Comparison of ENCODE assay signal across 8 mouse cellular contexts in genomic region chr12:8207578-8207977, GRCm38 (mm10). TPM values are rescaled to one million over a fixed set of nuclear protein-coding genes. Genes with fewer than 3 reads are reported as not detected.
DNase-seq lines count a peak whose midpoint lies in the region; ATAC-seq and TF ChIP-seq lines count a peak whose summit lies in the region.

No protein-coding gene starts in this region.

- H3K4me1 ChIP-seq in kidney, postnatal 0 days (replicated peaks; ENCODE audit: insufficient read depth, low read length), result no peaks in the 10 kb centered on the region
- peaks cover 7% of the 10 kb centered on the region for H3K4me1 ChIP-seq in embryonic facial prominence, embryonic 10.5 days
- peaks cover 9% of the 10 kb centered on the region; the same call in 1 of the 2 replicates for H3K4me1 ChIP-seq in hindbrain, embryonic 14.5 days (replicated peaks; ENCODE audit: control insufficient read depth, insufficient read depth, low read length)
- peaks cover 12% of the 10 kb centered on the region; the same call in 1 of the 2 replicates for H3K4me1 ChIP-seq in midbrain, embryonic 14.5 days (ENCODE audit: control insufficient read depth, insufficient read depth, low read length)

- H3K27ac ChIP-seq in kidney, postnatal 0 days, result no peak overlapping the region
- H3K27ac ChIP-seq in embryonic facial prominence, embryonic 10.5 days (replicated peaks), result peak overlapping the region; percentile 87
- H3K27ac ChIP-seq in hindbrain, embryonic 14.5 days, result peak overlapping the region; percentile 63
- H3K27ac ChIP-seq in midbrain, embryonic 14.5 days (replicated peaks; ENCODE audit: low read depth, low read length), result peak overlapping the region; percentile 77; the same call in 1 of the 2 replicates

- no peaks in the 10 kb centered on the region for H3K9me3 ChIP-seq in kidney, postnatal 0 days (replicated peaks; ENCODE audit: low read length)
- H3K9me3 ChIP-seq in embryonic facial prominence, embryonic 10.5 days, result 0 out of 2 replicates have a peak, but pooled peaks cover 4% of the 10 kb centered on the region
- H3K9me3 ChIP-seq in hindbrain, embryonic 14.5 days (ENCODE audit: control insufficient read depth, low read length), result peaks cover 4% of the 10 kb centered on the region; the same call in 1 of the 2 replicates
- H3K9me3 ChIP-seq in midbrain, embryonic 14.5 days (ENCODE audit: control insufficient read depth, low read length), result no peaks in the 10 kb centered on the region; the same call in 1 of the 2 replicates

- no peak for TF ChIP-seq CTCF in kidney, postnatal 0 days (IDR thresholded peaks at IDR 0.05; ENCODE audit: low read depth)

- peak overlapping the region; percentile 62 for H3K9ac ChIP-seq in kidney, postnatal 0 days (ENCODE audit: low read depth, low read length)
- peak overlapping the region; percentile 91 for H3K9ac ChIP-seq in hindbrain, embryonic 14.5 days
- H3K9ac ChIP-seq in midbrain, embryonic 14.5 days (replicated peaks; ENCODE audit: low read length), result peak overlapping the region; percentile 80; the same call in 1 of the 2 replicates

- peak overlapping the region; percentile 54 for H3K4me3 ChIP-seq in kidney, postnatal 0 days (replicated peaks; ENCODE audit: low read depth, low read length)
- H3K4me3 ChIP-seq in embryonic facial prominence, embryonic 10.5 days, result peak overlapping the region; percentile 88
- H3K4me3 ChIP-seq in hindbrain, embryonic 14.5 days (replicated peaks; ENCODE audit: low read length), result peak overlapping the region; percentile 83
- H3K4me3 ChIP-seq in midbrain, embryonic 14.5 days (replicated peaks; ENCODE audit: low read depth, low read length), result peak overlapping the region; percentile 76

- H3K36me3 ChIP-seq in kidney, postnatal 0 days (ENCODE audit: insufficient read depth, low read length), result no peaks in the 10 kb centered on the region
- H3K36me3 ChIP-seq in embryonic facial prominence, embryonic 10.5 days (replicated peaks), result 0 out of 2 replicates have a peak, but pooled peaks cover under 1% of the 10 kb centered on the region
- H3K36me3 ChIP-seq in hindbrain, embryonic 14.5 days (replicated peaks; ENCODE audit: control insufficient read depth, insufficient read depth), result no peaks in the 10 kb centered on the region
- H3K36me3 ChIP-seq in midbrain, embryonic 14.5 days (ENCODE audit: control insufficient read depth, insufficient read depth, low read length), result no peaks in the 10 kb centered on the region

- peak overlapping the region; percentile 75 for H3K4me2 ChIP-seq in kidney, postnatal 0 days (ENCODE audit: low read length)
- peak overlapping the region; percentile 83 for H3K4me2 ChIP-seq in hindbrain, embryonic 14.5 days (replicated peaks)
- peak overlapping the region; percentile 68 for H3K4me2 ChIP-seq in midbrain, embryonic 14.5 days (ENCODE audit: low read length)

- WGBS in kidney, postnatal 0 days, result 20% methylated on average over 5 of the region's 5 CpGs
- WGBS in embryonic facial prominence, embryonic 10.5 days, result 18% methylated on average over 5 of the region's 5 CpGs
- 12% methylated on average over 5 of the region's 5 CpGs for WGBS in hindbrain, embryonic 14.5 days
- WGBS in midbrain, embryonic 14.5 days, result 17% methylated on average over 5 of the region's 5 CpGs

- no peak for DNase-seq in kidney, postnatal 0 days (ENCODE audit: low spot score)
- no peak for DNase-seq in kidney, adult 9 months
- DNase-seq in embryonic facial prominence, embryonic 10.5 days (ENCODE audit: low spot score), result no peak
- DNase-seq in hindbrain, embryonic 14.5 days (ENCODE audit: low spot score), result no peak
- DNase-seq in midbrain, embryonic 14.5 days, result no peak
- no peak for DNase-seq in yolk sac, embryonic 10.5 days (ENCODE audit: low spot score)
- no peak for DNase-seq in cerebellum, postnatal 4 days (ENCODE audit: low spot score in 2 of 2)
- no peak for DNase-seq in ovary, postnatal 14 days (ENCODE audit: low spot score)

- ATAC-seq in kidney, postnatal 0 days (replicated peaks; ENCODE audit: low FRiP score, low read depth), result peak; percentile 6; the same call in 1 of the 2 replicates
- peak; percentile 29 for ATAC-seq in hindbrain, embryonic 14.5 days (ENCODE audit: low FRiP score)
- ATAC-seq in midbrain, embryonic 14.5 days (ENCODE audit: low FRiP score, low TSS enrichment), result peak; percentile 44; the same call in 1 of the 2 replicates

- H3K27me3 ChIP-seq in kidney, postnatal 0 days (ENCODE audit: insufficient read depth, low read length), result no peaks in the 10 kb centered on the region
- H3K27me3 ChIP-seq in embryonic facial prominence, embryonic 10.5 days (replicated peaks; ENCODE audit: low read depth, poor library complexity, severe bottlenecking), result no peaks in the 10 kb centered on the region
- H3K27me3 ChIP-seq in hindbrain, embryonic 14.5 days (ENCODE audit: control insufficient read depth, insufficient read depth, low read length), result no peaks in the 10 kb centered on the region
- H3K27me3 ChIP-seq in midbrain, embryonic 14.5 days (ENCODE audit: control insufficient read depth, insufficient read depth, low read length), result no peaks in the 10 kb centered on the region

RNA-seq across cellular contexts. Expression of gene Ldah, which starts 0.3 kb away (rescaled TPM):
- 49.2 and 49.4 TPM in 2 replicates for polyA plus RNA-seq in kidney, postnatal 0 days (2015; fragmentation: Nextera tagmentation; extraction: Ambion mirVana)
- 67.3 and 69.5 TPM in 2 replicates for polyA plus RNA-seq in embryonic facial prominence, embryonic 10.5 days (2016; fragmentation: Nextera tagmentation; extraction: Ambion mirVana)
- 67.0 and 69.9 TPM in 2 replicates for polyA plus RNA-seq in hindbrain, embryonic 14.5 days (2014; fragmentation: Nextera tagmentation; extraction: Ambion mirVana)
- 65.7 and 70.4 TPM in 2 replicates for polyA plus RNA-seq in midbrain, embryonic 14.5 days (2014; fragmentation: Nextera tagmentation; extraction: Ambion mirVana)
